Mouse (Mus musculus): ENCODE data around the gene Adgrb2. TPM values are rescaled to one million over a fixed set of nuclear protein-coding genes. Genes with fewer than 3 reads are reported as not detected.

Adgrb2 gene
- polyA plus RNA-seq, 1 experiment: 116 TPM

DNA sequence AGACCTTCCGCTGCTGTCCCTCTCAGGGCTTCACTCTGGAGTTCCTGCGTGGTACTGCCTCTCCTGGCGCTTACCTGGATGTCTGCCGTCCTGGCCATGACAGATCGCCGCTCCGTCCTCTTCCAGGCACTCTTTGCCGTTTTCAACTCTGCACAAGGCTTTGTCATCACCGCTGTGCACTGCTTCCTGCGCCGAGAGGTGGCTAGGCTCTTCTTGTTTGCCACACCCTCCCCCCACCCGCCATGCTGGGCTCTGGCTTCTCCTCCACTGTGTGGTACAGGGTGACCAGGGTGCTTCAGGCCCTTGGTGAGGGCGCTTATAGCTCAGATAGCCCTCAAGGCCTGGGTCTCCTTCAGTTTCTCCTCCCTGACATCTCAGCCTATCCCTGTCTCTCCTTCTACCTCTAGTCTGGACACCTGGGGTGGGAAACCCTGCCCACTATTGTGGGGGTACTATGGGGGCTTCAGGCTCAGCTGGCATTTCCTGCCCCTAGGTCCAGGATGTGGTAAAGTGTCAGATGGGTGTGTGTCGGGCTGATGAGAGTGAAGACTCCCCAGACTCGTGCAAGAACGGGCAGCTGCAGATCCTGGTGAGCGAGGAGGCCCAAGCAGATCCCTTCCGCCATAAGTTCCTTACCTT lies 32.5 kb downstream of the Adgrb2 start:
- Histone ChIP-seq H3K4me3 (replicated peaks; ENCODE audit: insufficient read depth, low read depth, low read length) (no peak overlapping the region), H3K4me1 (ENCODE audit: control insufficient read depth, insufficient read depth, low read length) (peaks cover 9% of the 10 kb centered on the region), H3K27me3 (ENCODE audit: control insufficient read depth, insufficient read depth, low read length) (no peaks in the 10 kb centered on the region), H3K27ac (ENCODE audit: insufficient read depth, low read length) (no peak overlapping the region)
- no peak for DNase-seq
- TF ChIP-seq CTCF (IDR thresholded peaks at IDR 0.05; ENCODE audit: borderline replicate concordance, insufficient read depth, low read depth, low read length): no peak
- TF ChIP-seq POLR2A (IDR thresholded peaks at IDR 0.05; ENCODE audit: borderline replicate concordance, insufficient read depth, low read length): no peak
- WGBS: 82% methylated on average over 18 of the region's 18 CpGs

DNA sequence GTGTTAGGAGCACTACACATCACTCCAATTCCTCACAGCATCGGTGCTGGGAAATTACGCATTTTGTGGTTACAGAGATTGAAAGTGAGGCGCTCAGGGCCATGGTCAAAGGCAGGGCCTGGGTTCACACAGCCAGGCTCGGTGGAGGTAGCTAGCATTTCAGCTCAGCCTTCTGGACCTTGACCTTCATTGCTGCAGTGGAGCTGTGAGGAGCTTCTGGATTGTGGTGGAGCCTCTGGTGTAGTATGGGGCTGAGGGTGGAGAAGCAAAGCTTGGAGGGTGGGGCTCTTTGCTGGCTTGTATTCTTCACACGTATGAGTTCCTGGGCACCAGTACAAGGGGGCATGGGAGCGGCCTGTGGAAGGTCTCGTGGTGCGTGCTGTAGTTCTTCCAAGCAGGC lies 38.3 kb downstream of the Adgrb2 start:
- Histone ChIP-seq H3K4me3 (replicated peaks; ENCODE audit: insufficient read depth, low read depth, low read length) (no peak overlapping the region), H3K27ac (ENCODE audit: insufficient read depth, low read length) (no peak overlapping the region), H3K27me3 (ENCODE audit: control insufficient read depth, insufficient read depth, low read length) (no peaks in the 10 kb centered on the region), H3K4me1 (ENCODE audit: control insufficient read depth, insufficient read depth, low read length) (no peaks in the 10 kb centered on the region)
- TF ChIP-seq CTCF (IDR thresholded peaks at IDR 0.05; ENCODE audit: borderline replicate concordance, insufficient read depth, low read depth, low read length) (no peak), POLR2A (IDR thresholded peaks at IDR 0.05; ENCODE audit: borderline replicate concordance, insufficient read depth, low read length) (no peak)
- WGBS: 77% methylated on average over 8 of the region's 8 CpGs
- no peak for DNase-seq

DNA sequence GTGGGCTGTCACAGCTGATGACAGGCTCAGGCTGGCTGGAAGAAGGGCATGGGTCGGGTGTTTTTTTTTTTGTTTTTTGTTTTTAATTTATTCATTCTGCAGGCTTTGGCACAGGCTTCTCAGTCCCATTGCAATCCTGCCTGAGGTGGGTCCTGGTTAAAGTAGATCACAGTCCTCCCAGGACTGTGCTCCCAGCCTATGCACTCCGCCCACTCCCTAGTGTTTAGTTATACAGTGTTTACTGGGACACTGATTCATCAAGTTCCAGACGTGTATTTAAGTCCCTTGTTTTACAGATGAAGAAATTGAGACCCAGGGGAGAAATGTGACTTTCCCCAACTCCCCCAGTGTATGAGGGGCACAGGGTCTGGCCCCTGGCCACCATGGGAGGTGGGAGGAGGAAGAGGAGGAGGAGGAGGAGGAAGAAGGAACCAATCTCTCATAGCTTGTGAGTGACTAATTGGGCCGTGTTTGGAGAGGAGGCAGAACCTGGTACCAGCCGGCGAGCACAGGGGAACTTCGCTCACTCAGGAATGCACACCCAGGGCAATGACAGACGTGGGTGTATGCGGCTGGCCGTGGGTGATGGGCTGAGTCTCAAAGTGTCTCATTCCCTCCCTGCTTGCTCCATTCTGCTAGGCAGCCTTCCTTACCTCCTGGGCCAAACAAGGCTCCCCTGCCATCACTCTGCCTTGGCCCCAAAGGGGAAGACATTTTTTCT lies 39.0 kb downstream of the Adgrb2 start:
- DNase-seq: no peak
- H3K4me1 ChIP-seq (ENCODE audit: control insufficient read depth, insufficient read depth, low read length): no peaks in the 10 kb centered on the region
- no peak for TF ChIP-seq CTCF (IDR thresholded peaks at IDR 0.05; ENCODE audit: borderline replicate concordance, insufficient read depth, low read depth, low read length)
- TF ChIP-seq POLR2A (IDR thresholded peaks at IDR 0.05; ENCODE audit: borderline replicate concordance, insufficient read depth, low read length): no peak
- 69% methylated on average over 10 of the region's 10 CpGs for WGBS
- H3K27me3 ChIP-seq (ENCODE audit: control insufficient read depth, insufficient read depth, low read length): no peaks in the 10 kb centered on the region
- no peak overlapping the region for H3K27ac ChIP-seq (ENCODE audit: insufficient read depth, low read length)
- H3K4me3 ChIP-seq (replicated peaks; ENCODE audit: insufficient read depth, low read depth, low read length): no peak overlapping the region

DNA sequence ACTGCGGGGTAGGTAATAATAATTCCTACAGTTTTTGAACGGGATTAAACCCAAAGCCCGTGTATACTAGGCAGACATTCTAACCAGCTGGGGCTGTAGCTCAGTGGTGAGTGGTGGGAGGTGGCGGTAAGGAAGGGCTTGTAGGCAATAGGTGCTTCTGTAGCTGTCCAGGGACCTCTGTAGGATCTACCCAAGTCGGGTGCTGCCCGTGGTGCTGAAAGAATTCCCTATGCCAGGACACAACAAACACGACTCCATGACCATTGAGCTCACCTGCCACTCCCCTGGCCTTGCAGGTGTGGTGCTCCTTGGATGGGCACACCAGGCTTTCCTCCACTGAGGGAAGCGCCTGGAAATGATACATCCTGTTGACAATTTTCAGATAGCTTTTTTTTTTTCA lies 40.9 kb downstream of the Adgrb2 start:
- Histone ChIP-seq H3K4me1 (ENCODE audit: control insufficient read depth, insufficient read depth, low read length) (no peaks in the 10 kb centered on the region), H3K4me3 (replicated peaks; ENCODE audit: insufficient read depth, low read depth, low read length) (no peak overlapping the region), H3K27ac (ENCODE audit: insufficient read depth, low read length) (no peak overlapping the region), H3K27me3 (ENCODE audit: control insufficient read depth, insufficient read depth, low read length) (no peaks in the 10 kb centered on the region)
- WGBS: 58% methylated on average over 8 of the region's 8 CpGs
- no peak for TF ChIP-seq POLR2A (IDR thresholded peaks at IDR 0.05; ENCODE audit: borderline replicate concordance, insufficient read depth, low read length)
- no peak for TF ChIP-seq CTCF (IDR thresholded peaks at IDR 0.05; ENCODE audit: borderline replicate concordance, insufficient read depth, low read depth, low read length)
- no peak for DNase-seq

DNA sequence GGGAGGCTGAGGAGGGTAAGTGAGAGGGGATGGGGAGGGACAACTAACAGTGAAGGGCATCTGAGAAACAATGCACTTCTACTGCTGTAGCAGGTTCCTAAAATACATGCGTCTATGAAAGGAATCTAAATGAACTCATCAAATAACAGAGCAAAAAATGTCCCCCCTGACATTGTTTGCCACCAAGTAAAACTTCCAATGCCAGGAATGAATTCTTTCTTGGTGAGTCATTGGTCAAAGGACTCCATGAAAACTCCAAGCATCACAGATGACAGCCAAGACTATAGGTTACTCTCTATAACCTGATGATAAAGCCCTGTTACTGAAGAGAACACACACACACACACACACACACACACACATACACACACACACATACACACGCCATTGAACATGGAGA lies 46.5 kb downstream of the Adgrb2 start:
- Histone ChIP-seq H3K27ac (ENCODE audit: insufficient read depth, low read length) (no peak overlapping the region), H3K4me1 (ENCODE audit: control insufficient read depth, insufficient read depth, low read length) (no peaks in the 10 kb centered on the region; the same call in 1 of the 2 replicates), H3K4me3 (replicated peaks; ENCODE audit: insufficient read depth, low read depth, low read length) (no peak overlapping the region), H3K27me3 (ENCODE audit: control insufficient read depth, insufficient read depth, low read length) (no peaks in the 10 kb centered on the region)
- TF ChIP-seq CTCF (IDR thresholded peaks at IDR 0.05; ENCODE audit: borderline replicate concordance, insufficient read depth, low read depth, low read length) (no peak), POLR2A (IDR thresholded peaks at IDR 0.05; ENCODE audit: borderline replicate concordance, insufficient read depth, low read length) (no peak)
- 77% methylated on average over 2 of the region's 2 CpGs for WGBS
- DNase-seq: no peak

DNA sequence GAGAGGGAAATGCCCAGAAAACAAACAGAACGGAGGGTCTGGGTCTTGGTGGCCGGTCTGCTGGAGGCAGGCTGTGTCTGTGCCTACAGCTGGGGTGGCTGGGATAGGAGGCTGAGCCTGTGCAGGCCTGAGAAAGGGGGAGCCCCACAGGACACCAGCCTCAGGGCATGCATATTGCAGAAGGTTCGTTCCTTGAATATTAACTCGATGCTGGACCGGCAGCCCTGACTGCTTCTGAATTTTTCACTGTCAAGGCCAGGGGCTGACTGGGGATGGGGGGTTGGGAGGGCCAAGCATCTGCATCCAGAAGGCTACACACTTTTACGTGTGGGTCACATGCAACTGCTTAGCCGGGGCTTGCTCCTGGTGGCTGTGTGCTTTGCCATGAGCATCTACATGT lies 48.8 kb downstream of the Adgrb2 start:
- H3K4me1 ChIP-seq (ENCODE audit: control insufficient read depth, insufficient read depth, low read length): peaks cover 11% of the 10 kb centered on the region
- H3K4me3 ChIP-seq (replicated peaks; ENCODE audit: insufficient read depth, low read depth, low read length): no peak overlapping the region
- H3K27ac ChIP-seq (ENCODE audit: insufficient read depth, low read length): no peak overlapping the region
- 80% methylated on average over 7 of the region's 7 CpGs for WGBS
- TF ChIP-seq POLR2A (IDR thresholded peaks at IDR 0.05; ENCODE audit: borderline replicate concordance, insufficient read depth, low read length) (no peak), CTCF (IDR thresholded peaks at IDR 0.05; ENCODE audit: borderline replicate concordance, insufficient read depth, low read depth, low read length) (no peak)
- no peaks in the 10 kb centered on the region for H3K27me3 ChIP-seq (ENCODE audit: control insufficient read depth, insufficient read depth, low read length)
- DNase-seq: no peak

DNA sequence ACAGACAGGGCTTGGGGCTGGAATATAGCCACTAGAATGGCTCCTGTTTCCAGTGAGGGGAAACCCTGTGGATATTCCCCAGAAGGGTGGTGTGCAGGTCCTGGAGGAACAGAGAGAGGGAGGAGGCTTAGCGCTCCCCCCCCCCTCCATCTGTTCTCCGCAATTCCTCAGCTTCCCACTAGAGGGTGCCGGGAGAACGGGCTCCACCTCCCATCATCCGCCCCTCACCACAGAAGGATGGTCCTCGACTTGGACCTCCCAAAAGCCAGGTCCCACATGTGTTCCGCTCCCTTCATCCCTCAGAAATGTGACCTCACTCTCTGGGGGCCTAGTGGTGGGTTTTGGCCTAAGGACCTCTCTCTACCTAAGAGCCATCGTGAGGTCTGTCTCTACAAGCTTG lies 51.4 kb downstream of the Adgrb2 start:
- peak; percentile 88 for TF ChIP-seq CTCF (IDR thresholded peaks at IDR 0.05; ENCODE audit: borderline replicate concordance, insufficient read depth, low read depth, low read length)
- no peak for TF ChIP-seq POLR2A (IDR thresholded peaks at IDR 0.05; ENCODE audit: borderline replicate concordance, insufficient read depth, low read length)

More for the DNA sequence above, 51.4 kb downstream of the Adgrb2 start:
- WGBS: 4% methylated on average over 8 of the region's 8 CpGs
- Histone ChIP-seq H3K27ac (ENCODE audit: insufficient read depth, low read length) (no peak overlapping the region), H3K4me1 (ENCODE audit: control insufficient read depth, insufficient read depth, low read length) (peaks cover 11% of the 10 kb centered on the region), H3K4me3 (replicated peaks; ENCODE audit: insufficient read depth, low read depth, low read length) (no peak overlapping the region), H3K27me3 (ENCODE audit: control insufficient read depth, insufficient read depth, low read length) (no peaks in the 10 kb centered on the region)
- peak; percentile 47 to 74 for DNase-seq
